Mouse (Mus musculus): ENCODE results near the gene Sfmbt2. TPM values are rescaled to one million over a fixed set of nuclear protein-coding genes. Genes with fewer than 3 reads are reported as not detected.

Gene Sfmbt2
- total RNA-seq, 2 experiments from 2014 or later: 3.1 to 5.2 TPM

GRCm38 (mm10) chr2:10525622-10526021, 155.3 kb downstream of the Sfmbt2 start:
- DNase-seq (ENCODE audit: extremely low spot score in 1 of 2, low spot score in 1 of 2): no peak

DNA sequence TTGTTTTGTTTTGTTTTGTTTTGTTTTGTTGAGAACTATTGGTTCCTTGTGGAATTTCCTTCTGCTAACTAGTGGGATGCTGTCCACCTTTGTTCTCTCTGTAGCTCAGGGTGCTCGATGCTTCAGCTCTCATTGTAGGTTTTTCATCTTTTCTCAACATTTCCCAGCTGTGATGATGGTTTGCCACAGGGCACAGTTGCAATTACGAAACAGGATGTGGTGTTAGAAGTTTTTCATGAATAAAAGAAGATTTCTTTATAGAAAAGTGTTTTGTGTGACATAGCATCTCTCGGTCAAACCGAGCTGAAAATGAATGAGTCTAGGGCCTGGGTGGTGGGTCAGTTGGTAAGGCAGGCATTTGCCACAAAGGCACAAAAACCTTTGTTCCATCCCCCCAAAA, 171.5 kb downstream of the Sfmbt2 start:
- no peak for DNase-seq (ENCODE audit: extremely low spot score in 1 of 2, low spot score in 1 of 2)

DNA sequence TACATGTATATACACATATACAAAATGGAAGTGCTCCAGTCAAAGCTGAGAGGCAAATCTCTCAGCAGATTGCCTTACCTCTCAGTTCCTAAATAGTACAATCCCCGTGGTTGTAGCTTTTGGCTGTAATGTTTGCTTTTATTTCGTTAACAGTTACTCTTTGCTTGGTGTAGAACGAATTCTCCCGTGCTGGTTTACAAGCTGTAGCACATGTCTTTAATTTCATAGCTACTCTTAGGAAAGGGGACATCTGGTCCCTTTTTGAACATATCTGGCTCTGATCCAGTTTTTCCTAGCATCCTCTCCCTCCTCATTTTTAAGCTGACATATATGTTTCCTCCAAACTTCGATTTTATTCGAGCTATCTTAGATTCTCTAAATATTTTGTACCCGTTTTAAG, 172.1 kb downstream of the Sfmbt2 start:
- no peak for DNase-seq (ENCODE audit: extremely low spot score in 1 of 2, low spot score in 1 of 2)

DNA sequence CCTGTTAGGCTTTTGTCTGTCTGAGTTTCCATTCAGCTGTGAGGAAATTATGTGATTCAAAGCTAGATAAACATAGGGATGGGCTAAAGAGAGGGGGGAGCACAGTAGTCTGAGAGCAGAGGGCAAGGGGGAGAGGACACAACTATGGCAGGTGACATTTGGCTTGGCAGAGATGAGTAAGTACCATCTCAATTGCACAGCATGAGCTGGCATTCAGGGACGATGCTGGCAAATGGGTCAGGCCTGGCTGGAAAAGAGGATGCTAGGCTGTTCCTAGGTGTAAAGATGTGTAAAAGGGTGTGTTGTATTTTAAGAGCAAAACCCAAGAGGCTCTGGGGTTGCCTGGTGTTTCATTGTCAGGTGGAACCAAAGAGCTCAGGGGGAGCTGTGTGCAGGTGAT, 188.5 kb downstream of the Sfmbt2 start:
- no peak for DNase-seq (ENCODE audit: extremely low spot score in 1 of 2, low spot score in 1 of 2)

DNA sequence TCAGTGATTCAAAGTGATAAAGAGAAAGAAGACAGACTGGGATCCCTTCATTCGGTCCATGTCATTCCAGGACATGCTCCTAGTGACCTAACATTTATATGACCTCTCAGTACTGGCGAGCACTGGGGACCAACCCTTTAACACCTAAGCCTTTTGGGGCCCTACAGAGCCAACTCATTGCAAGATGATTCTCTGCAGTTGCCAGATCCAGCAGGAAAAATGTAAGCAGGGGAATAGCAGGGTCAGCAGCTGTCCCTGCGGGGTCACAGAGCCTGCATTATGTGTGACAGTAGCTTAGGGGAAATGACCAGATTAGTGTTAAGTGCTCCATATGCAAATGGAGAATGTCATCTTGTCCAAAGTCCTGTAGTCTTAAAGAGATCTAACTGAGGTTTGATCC, 195.2 kb downstream of the Sfmbt2 start:
- no peak for DNase-seq (ENCODE audit: extremely low spot score in 1 of 2, low spot score in 1 of 2)

GRCm38 (mm10) chr2:10569392-10569791, 199.1 kb downstream of the Sfmbt2 start:
- DNase-seq (ENCODE audit: extremely low spot score in 1 of 2, low spot score in 1 of 2): no peak

DNA sequence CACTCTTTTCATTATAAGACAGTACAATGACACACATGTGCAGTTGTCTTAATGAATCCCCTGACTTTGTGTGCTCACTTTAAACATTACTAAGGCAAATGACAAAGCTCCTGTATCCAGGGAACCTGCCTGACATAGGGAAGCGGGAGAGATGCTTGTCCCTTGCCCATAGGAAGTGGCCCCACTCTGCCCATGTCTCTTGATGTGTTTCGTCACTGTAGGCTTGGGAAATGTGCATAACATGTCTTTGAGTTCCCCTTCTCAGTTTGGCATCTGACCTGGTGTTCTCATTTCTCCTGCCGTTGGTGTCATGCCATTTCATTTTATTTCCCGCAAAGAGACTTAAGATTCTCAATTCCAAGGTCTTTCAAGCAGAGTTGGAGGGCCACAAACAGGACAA, 202.0 kb downstream of the Sfmbt2 start:
- DNase-seq (ENCODE audit: extremely low spot score in 1 of 2, low spot score in 1 of 2): no peak

DNA sequence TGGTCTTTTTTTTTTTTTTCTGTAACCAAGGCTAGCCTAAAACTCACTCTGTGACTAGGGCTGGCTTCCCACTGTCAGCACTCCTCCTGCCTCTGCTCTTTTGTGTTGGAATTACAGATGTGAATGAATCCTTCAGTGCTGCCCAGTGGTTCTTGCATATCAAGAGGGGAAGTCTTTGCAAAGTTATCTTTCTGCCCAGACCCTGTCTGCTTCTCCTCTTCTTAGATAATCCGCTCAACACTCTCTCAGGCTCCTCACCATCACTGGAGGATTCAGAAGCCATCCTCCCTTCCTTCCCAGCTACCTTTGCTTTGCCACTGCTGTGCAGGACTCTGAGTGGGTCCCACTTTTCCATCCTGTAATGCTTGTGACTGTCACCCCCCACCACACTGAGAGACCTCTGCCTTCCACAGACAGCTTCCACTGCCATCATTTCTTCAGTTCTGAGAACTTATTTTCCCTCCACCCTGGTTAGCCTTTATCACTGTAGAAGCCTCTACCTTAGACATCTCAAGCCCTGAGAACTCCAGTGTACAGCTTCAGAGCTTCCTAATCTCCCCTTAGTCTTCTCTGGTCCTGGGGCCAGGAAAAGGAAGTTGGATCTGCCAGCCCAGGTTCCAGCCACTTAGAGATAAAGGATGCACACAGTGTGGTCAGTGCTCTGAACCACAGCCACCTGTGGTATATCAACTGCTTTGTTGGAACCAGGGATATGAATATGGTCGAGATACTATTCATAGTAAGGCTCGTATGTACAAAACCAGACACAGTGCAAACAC, 205.8 kb downstream of the Sfmbt2 start:
- DNase-seq (ENCODE audit: extremely low spot score in 1 of 2, low spot score in 1 of 2): no peak

DNA sequence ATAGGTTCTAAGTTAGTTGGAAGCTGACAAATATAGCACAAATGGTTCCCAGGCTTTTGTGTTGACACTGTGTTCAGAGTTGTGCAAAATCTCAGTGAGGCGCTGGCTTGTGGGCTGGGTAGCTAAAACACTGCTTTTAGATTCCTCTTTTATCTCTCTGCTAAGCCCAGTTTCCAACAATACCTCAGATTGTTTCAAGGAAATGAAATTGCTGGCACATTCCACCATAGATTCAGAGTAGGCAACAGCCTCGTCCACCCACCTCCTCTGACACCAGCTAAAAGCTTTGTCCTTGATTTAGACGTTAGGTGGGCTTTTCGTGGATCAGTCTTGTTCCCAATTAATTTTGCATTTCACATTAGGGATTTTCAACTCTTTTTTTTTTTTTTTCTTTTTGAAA, 212.4 kb downstream of the Sfmbt2 start:
- DNase-seq (ENCODE audit: extremely low spot score in 1 of 2, low spot score in 1 of 2): no peak

GRCm38 (mm10) chr2:10583103-10583502, 212.8 kb downstream of the Sfmbt2 start:
- no peak for DNase-seq (ENCODE audit: extremely low spot score in 1 of 2, low spot score in 1 of 2)

DNA sequence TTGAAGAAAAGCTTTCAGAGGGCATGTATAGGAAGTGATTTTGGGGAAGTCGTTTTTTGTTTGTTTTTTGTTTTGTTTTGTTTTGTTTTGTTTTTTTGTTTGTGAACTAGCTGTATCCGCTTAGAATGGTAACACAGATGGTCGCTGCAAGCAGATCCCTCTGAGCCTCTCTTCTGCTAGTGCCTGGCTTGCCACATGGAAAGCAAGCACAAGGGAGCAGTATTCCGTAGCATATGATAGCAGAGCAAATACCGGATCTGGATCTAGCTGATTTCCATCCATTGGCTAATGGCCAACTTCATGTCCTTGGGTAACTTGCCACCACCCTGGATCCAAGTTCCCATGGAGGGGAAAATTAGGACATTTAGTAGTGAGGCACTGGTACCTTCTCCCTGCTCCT, 221.0 kb downstream of the Sfmbt2 start:
- DNase-seq (ENCODE audit: extremely low spot score in 1 of 2, low spot score in 1 of 2): no peak

DNA sequence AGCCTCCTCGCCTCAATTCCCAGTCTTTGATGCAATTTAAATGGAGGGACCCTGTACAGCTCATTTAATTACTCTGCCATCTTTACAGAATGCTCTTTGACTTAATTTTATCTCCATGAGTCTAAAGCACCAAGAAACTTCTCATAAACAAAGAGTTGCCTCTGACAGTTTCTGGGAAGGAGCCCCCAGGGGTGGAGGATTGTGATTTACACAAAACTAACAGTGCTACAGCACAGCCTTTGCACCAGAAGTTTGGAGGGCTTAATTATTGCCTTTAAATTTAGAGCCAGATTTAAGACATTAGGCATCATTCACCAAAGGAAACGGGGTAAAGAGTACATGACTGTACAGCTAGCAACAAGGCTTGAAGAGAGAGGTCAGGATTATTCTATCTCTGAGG, 245.2 kb downstream of the Sfmbt2 start:
- no peak for DNase-seq (ENCODE audit: extremely low spot score in 1 of 2, low spot score in 1 of 2)

Small RNA genes lying within 50 kb of the gene (microRNA-seq; reads per million reads assigned to microRNA genes)
- gene Gm22051: 0 reads per million in 2 experiments
- gene Gm22072: 0.20 to 0.74 reads per million in 2 experiments
- gene Gm22091: 0 reads per million in 2 experiments
- 0 reads per million in 2 experiments for gene Gm22166
- gene Gm22239: 0 to 0.18 reads per million in 2 experiments
- gene Gm22626: 0 reads per million in 2 experiments
- gene Gm22635: 0 reads per million in 2 experiments
- 0 reads per million in 2 experiments for gene Gm22677
- gene Gm22678: 0 reads per million in 2 experiments
- 0 reads per million in 2 experiments for gene Gm22775
- gene Gm22925: 0 to 0.20 reads per million in 2 experiments
- gene Gm23108: 0 reads per million in 2 experiments
- gene Gm23288: 0 reads per million in 2 experiments
- gene Gm23542: 0 reads per million in 2 experiments
- gene Gm23569: 0 reads per million in 2 experiments
- gene Gm23571: 0 reads per million in 2 experiments
- 0 reads per million in 2 experiments for gene Gm23578
- 0 reads per million in 2 experiments for gene Gm23651
- gene Gm23988: 0 reads per million in 2 experiments
- 0 reads per million in 2 experiments for gene Gm24028
- 0 reads per million in 2 experiments for gene Gm24167
- 0 reads per million in 2 experiments for gene Gm24315
- 0 reads per million in 2 experiments for gene Gm24342
- gene Gm24488: 0 reads per million in 2 experiments
- 0 reads per million in 2 experiments for gene Gm24640
- gene Gm24673: 0 reads per million in 2 experiments
- 0 to 0.40 reads per million in 2 experiments for gene Gm24761
- gene Gm24806: 0 reads per million in 2 experiments
- gene Gm25022: 0 reads per million in 2 experiments
- 0 reads per million in 2 experiments for gene Gm25158
- 0 to 0.18 reads per million in 2 experiments for gene Gm25263
- gene Gm25285: 0 reads per million in 2 experiments
- 0 reads per million in 2 experiments for gene Gm25316
- 0 reads per million in 2 experiments for gene Gm25451
- 0 reads per million in 2 experiments for gene Gm25673
- 0 reads per million in 2 experiments for gene Gm25680
- gene Gm25701: 0 reads per million in 2 experiments
- 0 reads per million in 2 experiments for gene Gm25753
- gene Gm25943: 0 reads per million in 2 experiments
- gene Gm26060: 0 reads per million in 2 experiments
- 0 reads per million in 2 experiments for gene Gm26073
- 0 reads per million in 2 experiments for gene Gm26092
- gene Gm26156: 0 reads per million in 2 experiments
- 0 reads per million in 2 experiments for gene Gm26229
- 0 reads per million in 2 experiments for gene Gm26398
- 0 reads per million in 2 experiments for gene Gm26426
- 0 reads per million in 2 experiments for gene Gm26431
- 0 reads per million in 2 experiments for gene Gm26491
- 0 to 0.37 reads per million in 2 experiments for gene Mir297a-2
- gene Mir297a-3: 0 reads per million in 2 experiments
- 0 reads per million in 2 experiments for gene Mir297a-4
- gene Mir297b: 0 to 0.20 reads per million in 2 experiments
- 0 reads per million in 2 experiments for gene Mir297c
- gene Mir466: 0 reads per million in 2 experiments
- gene Mir466b-1: 0 reads per million in 2 experiments
- gene Mir466b-2: 0 reads per million in 2 experiments
- gene Mir466b-3: 0 reads per million in 2 experiments
- 0 reads per million in 2 experiments for gene Mir466b-4
- gene Mir466b-5: 0 reads per million in 2 experiments
- 0 reads per million in 2 experiments for gene Mir466b-6
- gene Mir466b-7: 0 reads per million in 2 experiments
- gene Mir466b-8: 0 reads per million in 2 experiments
- gene Mir466c-1: 0 reads per million in 2 experiments
- 0 reads per million in 2 experiments for gene Mir466c-2
- gene Mir466d: 0 to 0.20 reads per million in 2 experiments
- 0 reads per million in 2 experiments for gene Mir466e
- gene Mir466f-1: 0 reads per million in 2 experiments
- 0 reads per million in 2 experiments for gene Mir466f-2
- gene Mir466f-3: 0 reads per million in 2 experiments
- gene Mir466g: 0 reads per million in 2 experiments
- 0.18 to 0.20 reads per million in 2 experiments for gene Mir466h
- 0 reads per million in 2 experiments for gene Mir466l
- 0 reads per million in 2 experiments for gene Mir466m
- gene Mir466n: 0.37 to 1.4 reads per million in 2 experiments
- 0 reads per million in 2 experiments for gene Mir466o
- gene Mir466p: 0 reads per million in 2 experiments
- 0 to 0.20 reads per million in 2 experiments for gene Mir467a-1
- 0 reads per million in 2 experiments for gene Mir467a-10
- 0 reads per million in 2 experiments for gene Mir467a-2
- gene Mir467a-3: 0 reads per million in 2 experiments
- gene Mir467a-4: 0 reads per million in 2 experiments
- 0 reads per million in 2 experiments for gene Mir467a-5
- gene Mir467a-6: 0 reads per million in 2 experiments
- gene Mir467a-7: 0 reads per million in 2 experiments
- gene Mir467a-8: 0 reads per million in 2 experiments
- gene Mir467a-9: 0 reads per million in 2 experiments
- gene Mir467b: 0 to 0.74 reads per million in 2 experiments
- 45.9 to 57.0 reads per million in 2 experiments for gene Mir467c
- gene Mir467d: 947 to 952 reads per million in 2 experiments
- 252 to 254 reads per million in 2 experiments for gene Mir467e
- 0 reads per million in 2 experiments for gene Mir669a-1
- gene Mir669a-10: 0 reads per million in 2 experiments
- 0 reads per million in 2 experiments for gene Mir669a-11
- gene Mir669a-12: 0 reads per million in 2 experiments
- gene Mir669a-2: 0 reads per million in 2 experiments
- gene Mir669a-3: 0 reads per million in 2 experiments
- 0 reads per million in 2 experiments for gene Mir669a-4
- gene Mir669a-5: 0 reads per million in 2 experiments
- gene Mir669a-6: 0 reads per million in 2 experiments
- 0 reads per million in 2 experiments for gene Mir669a-7
- gene Mir669a-8: 0 reads per million in 2 experiments
- 0 reads per million in 2 experiments for gene Mir669a-9
- gene Mir669b: 0 reads per million in 2 experiments
- gene Mir669c: 431 to 500 reads per million in 2 experiments
- 0 reads per million in 2 experiments for gene Mir669d
- 0 reads per million in 2 experiments for gene Mir669d-2
- 12.1 to 16.5 reads per million in 2 experiments for gene Mir669e
- gene Mir669f: 0.18 to 0.60 reads per million in 2 experiments
- 0 reads per million in 2 experiments for gene Mir669g
- gene Mir669h: 5.4 to 13.6 reads per million in 2 experiments
- gene Mir669i: 0 reads per million in 2 experiments
- 0 reads per million in 2 experiments for gene Mir669j
- gene Mir669k: 0 reads per million in 2 experiments
- gene Mir669l: 50.8 to 62.5 reads per million in 2 experiments
- gene Mir669m-1: 0 reads per million in 2 experiments
- gene Mir669m-2: 0 reads per million in 2 experiments
- gene Mir669o: 185 to 192 reads per million in 2 experiments
- gene Mir669p-1: 0 reads per million in 2 experiments
- 0 reads per million in 2 experiments for gene Mir669p-2

Other genes with a start within 250 kb of the Sfmbt2 start
- 1 to 10 TPM; 1.6 to 2.1 TPM for gene Itih2, start 239.1 kb upstream of the Sfmbt2 start, total RNA-seq (2021)
- gene Itih5, start 216.9 kb upstream of the Sfmbt2 start, total RNA-seq (2021): 10 to 100 TPM; 14.4 to 15.8 TPM